ENCODE assay signal across 13 mouse cellular contexts in genomic region chr10:9976424-9976823, GRCm38 (mm10).
DNase-seq lines count a peak whose midpoint lies in the region; ATAC-seq and TF ChIP-seq lines count a peak whose summit lies in the region.
"Had no signal": no experiment of that assay in that cellular context is flagged by ENCODE, and none has a peak within 500 bp of the region (broad histone marks: within the 10 kb centered on the region; RNA-seq: fewer than 3 reads in every experiment).

No protein-coding gene starts in this region.

- no peak overlapping the region for H3K4me2 ChIP-seq in forebrain, embryonic 13.5 days
- H3K4me2 ChIP-seq in neural tube, embryonic 13.5 days, result no peak overlapping the region
- no peak overlapping the region for H3K4me2 ChIP-seq in intestine, postnatal 0 days (replicated peaks; ENCODE audit: low read depth)

- peak overlapping the region; percentile 44; the same call in 1 of the 2 replicates for H3K27ac ChIP-seq in forebrain, embryonic 13.5 days
- no peak overlapping the region for H3K27ac ChIP-seq in neural tube, embryonic 13.5 days (replicated peaks)
- no peak overlapping the region for H3K27ac ChIP-seq in intestine, postnatal 0 days (ENCODE audit: low read depth, low read length)

- no peak for TF ChIP-seq CTCF in intestine, postnatal 0 days (IDR thresholded peaks at IDR 0.05; ENCODE audit: low read depth)

- no peak overlapping the region for H3K9ac ChIP-seq in forebrain, embryonic 13.5 days
- H3K9ac ChIP-seq in neural tube, embryonic 13.5 days, result no peak overlapping the region
- H3K9ac ChIP-seq in intestine, postnatal 0 days (ENCODE audit: low read depth, low read length), result no peak overlapping the region

- H3K4me3 ChIP-seq in forebrain, embryonic 13.5 days, result no peak overlapping the region
- H3K4me3 ChIP-seq in neural tube, embryonic 13.5 days, result no peak overlapping the region
- no peak overlapping the region for H3K4me3 ChIP-seq in intestine, postnatal 0 days (ENCODE audit: low read depth, low read length)

- 8% methylated on average over 3 of the region's 3 CpGs for WGBS in forebrain, embryonic 13.5 days
- WGBS in neural tube, embryonic 13.5 days, result 34% methylated on average over 3 of the region's 3 CpGs
- WGBS in intestine, postnatal 0 days, result 23% methylated on average over 3 of the region's 3 CpGs

- no peaks in the 10 kb centered on the region for H3K36me3 ChIP-seq in forebrain, embryonic 13.5 days (ENCODE audit: poor library complexity, severe bottlenecking)
- no peaks in the 10 kb centered on the region for H3K36me3 ChIP-seq in neural tube, embryonic 13.5 days
- no peaks in the 10 kb centered on the region for H3K36me3 ChIP-seq in intestine, postnatal 0 days (ENCODE audit: control insufficient read depth, insufficient read depth)

- no peak for DNase-seq in frontal cortex, postnatal 10 days (ENCODE audit: low spot score in 2 of 2)
- DNase-seq in left cerebral cortex, postnatal 14 days (ENCODE audit: low spot score in 2 of 2), result peak; percentile 19 to 48
- no peak for DNase-seq in c-Kit-positive CD71-positive TER-119-positive erythroid progenitor cells, embryonic 14.5 days (ENCODE audit: low spot score)
- DNase-seq in gastrocnemius, adult 8-10 months (ENCODE audit: low spot score in 2 of 2), result no peak
- DNase-seq: cerebellum, adult 8-10 months; heart, postnatal 4 days; kidney, postnatal 25 days; lung, postnatal 14 days; thymus, postnatal 14 days had no signal

- no peaks in the 10 kb centered on the region for H3K27me3 ChIP-seq in forebrain, embryonic 13.5 days
- no peaks in the 10 kb centered on the region for H3K27me3 ChIP-seq in neural tube, embryonic 13.5 days
- H3K27me3 ChIP-seq in intestine, postnatal 0 days (replicated peaks; ENCODE audit: control insufficient read depth, insufficient read depth, low read length), result no peaks in the 10 kb centered on the region

- no peaks in the 10 kb centered on the region for H3K9me3 ChIP-seq in forebrain, embryonic 13.5 days (replicated peaks)
- no peaks in the 10 kb centered on the region for H3K9me3 ChIP-seq in neural tube, embryonic 13.5 days
- H3K9me3 ChIP-seq in intestine, postnatal 0 days (ENCODE audit: control insufficient read depth), result no peaks in the 10 kb centered on the region

- peaks cover 4% of the 10 kb centered on the region for H3K4me1 ChIP-seq in forebrain, embryonic 13.5 days
- H3K4me1 ChIP-seq in neural tube, embryonic 13.5 days (replicated peaks), result no peaks in the 10 kb centered on the region
- H3K4me1 ChIP-seq in intestine, postnatal 0 days (replicated peaks; ENCODE audit: control insufficient read depth, insufficient read depth, low read length), result no peaks in the 10 kb centered on the region

- peak; percentile 95 for ATAC-seq in frontal cortex, adult (ENCODE audit: low TSS enrichment)
- ATAC-seq in forebrain, embryonic 13.5 days, result peak; percentile 86
- 0 out of 2 replicates have a peak, but pooled peaks have one; percentile 53 for ATAC-seq in neural tube, embryonic 13.5 days (ENCODE audit: low read depth)
- ATAC-seq in intestine, postnatal 0 days, result no peak

- intact Hi-C loops in left cerebral cortex, postnatal 14 days (cut with DNase I), result no loop called here

Comparison
In these comparisons a context has a peak if more than half of its experiments do, and no peak if none do; other contexts are left out.
1. DNase-seq: peak in left cerebral cortex, postnatal 14 days (2 of 2); none in frontal cortex, postnatal 10 days (0 of 2), c-Kit-positive CD71-positive TER-119-positive erythroid progenitor cells, embryonic 14.5 days (single experiment) and gastrocnemius, adult 8-10 months (0 of 2).